Mouse (Mus musculus): Measurements from ENCODE around the gene Fras1.

Gene Fras1

GRCm38 (mm10) chr5:96681085-96681484, 307.3 kb downstream of the Fras1 start:
- no peak for DNase-seq (ENCODE audit: low spot score in 2 of 2)

- no peak for DNase-seq (ENCODE audit: low spot score in 2 of 2)
Observed at GRCm38 (mm10) chr5:96682777-96683176, 309.0 kb downstream of the Fras1 start.

GRCm38 (mm10) chr5:96688885-96689284, 315.1 kb downstream of the Fras1 start:
- DNase-seq (ENCODE audit: low spot score in 2 of 2) = no peak

GRCm38 (mm10) chr5:96698972-96699371, 325.2 kb downstream of the Fras1 start:
- no peak for DNase-seq (ENCODE audit: low spot score in 2 of 2)

GRCm38 (mm10) chr5:96702706-96703625, 329.2 kb downstream of the Fras1 start:
- DNase-seq (ENCODE audit: low spot score in 2 of 2) = no peak

- no peak for DNase-seq (ENCODE audit: low spot score in 2 of 2)
Observed at GRCm38 (mm10) chr5:96708515-96708914, 334.8 kb downstream of the Fras1 start.

GRCm38 (mm10) chr5:96712089-96712684, 338.4 kb downstream of the Fras1 start:
- no peak for DNase-seq (ENCODE audit: low spot score in 2 of 2)

- no peak for DNase-seq (ENCODE audit: low spot score in 2 of 2)
Observed at GRCm38 (mm10) chr5:96712799-96713198, 339.0 kb downstream of the Fras1 start.

GRCm38 (mm10) chr5:96716273-96717034, 342.7 kb downstream of the Fras1 start:
- no peak for DNase-seq (ENCODE audit: low spot score in 2 of 2)

GRCm38 (mm10) chr5:96717690-96718089, 343.9 kb downstream of the Fras1 start:
- no peak for DNase-seq (ENCODE audit: low spot score in 2 of 2)

GRCm38 (mm10) chr5:96718601-96719000, 344.8 kb downstream of the Fras1 start:
- DNase-seq (ENCODE audit: low spot score in 2 of 2) = no peak

GRCm38 (mm10) chr5:96719221-96719620, 345.5 kb downstream of the Fras1 start:
- no peak for DNase-seq (ENCODE audit: low spot score in 2 of 2)

- no peak for DNase-seq (ENCODE audit: low spot score in 2 of 2)
Observed at GRCm38 (mm10) chr5:96722690-96723089, 348.9 kb downstream of the Fras1 start.

- DNase-seq (ENCODE audit: low spot score in 2 of 2) = no peak
Observed at GRCm38 (mm10) chr5:96739138-96739878, 365.6 kb downstream of the Fras1 start.

- DNase-seq (ENCODE audit: low spot score in 2 of 2) = no peak
Observed at GRCm38 (mm10) chr5:96747195-96747984, 373.6 kb downstream of the Fras1 start.

GRCm38 (mm10) chr5:96757615-96758014, 383.9 kb downstream of the Fras1 start:
- DNase-seq (ENCODE audit: low spot score in 2 of 2) = no peak

- DNase-seq (ENCODE audit: low spot score in 2 of 2) = no peak
Observed at GRCm38 (mm10) chr5:96762021-96762420, 388.3 kb downstream of the Fras1 start.

- DNase-seq (ENCODE audit: low spot score in 2 of 2) = peak; percentile 24 to 68
Observed at GRCm38 (mm10) chr5:96768846-96769471, 395.2 kb downstream of the Fras1 start.

GRCm38 (mm10) chr5:96783506-96784288, 409.9 kb downstream of the Fras1 start:
- DNase-seq (ENCODE audit: low spot score in 2 of 2) = no peak

GRCm38 (mm10) chr5:96785096-96785495, 411.3 kb downstream of the Fras1 start:
- DNase-seq (ENCODE audit: low spot score in 2 of 2) = no peak

Data from spleen, postnatal 4 days (tissue).